Mouse (Mus musculus) thymus, postnatal 10 days (tissue): ENCODE measurements around the gene Tmem151b.

ENCODE experiments used
- DNase-seq, 2 experiments: peaks; one replicate each; pipeline ENCODE4 v3.0.0; 2021; ENCODE audit warnings: low spot score in 2 of 2

The Tmem151b gene

GRCm38 (mm10) chr17:45564531-45565084 is 15.1 kb upstream of the Tmem151b start:
- no peak for DNase-seq

- peak; percentile 83 to 90 for DNase-seq
Observed at GRCm38 (mm10) chr17:45563655-45564530, 14.4 kb upstream of the Tmem151b start, which contains the start of gene Slc35b2. TSS of gene Slc35b2 (plus strand) at chr17:45563874.

- DNase-seq, result no peak
Observed at GRCm38 (mm10) chr17:45563216-45563615, 13.7 kb upstream of the Tmem151b start.

GRCm38 (mm10) chr17:45559732-45560525 is 10.5 kb upstream of the Tmem151b start:
- no peak for DNase-seq

- peak in 1 of 2 experiments; percentile 38 for DNase-seq
Observed at GRCm38 (mm10) chr17:45557998-45558862, 8.8 kb upstream of the Tmem151b start.

GRCm38 (mm10) chr17:45557246-45557824 is 7.9 kb upstream of the Tmem151b start:
- peak in 1 of 2 experiments; percentile 45 for DNase-seq

GRCm38 (mm10) chr17:45556514-45557245 is 7.2 kb upstream of the Tmem151b start:
- no peak for DNase-seq

GRCm38 (mm10) chr17:45556107-45556489 is 6.6 kb upstream of the Tmem151b start:
- no peak for DNase-seq

- peak; percentile 95 to 98 for DNase-seq
Observed at GRCm38 (mm10) chr17:45555452-45556106, 6.1 kb upstream of the Tmem151b start, which contains the start of gene Nfkbie. TSS of gene Nfkbie (plus strand) at chr17:45555703.

GRCm38 (mm10) chr17:45554420-45554819 is 4.9 kb upstream of the Tmem151b start:
- DNase-seq, result no peak

GRCm38 (mm10) chr17:45553065-45553464 is 3.6 kb upstream of the Tmem151b start:
- no peak for DNase-seq

- DNase-seq, result peak; percentile 74 to 84
Observed at GRCm38 (mm10) chr17:45551816-45552451, 2.5 kb upstream of the Tmem151b start.

- no peak for DNase-seq
Observed at GRCm38 (mm10) chr17:45551249-45551796, 1.8 kb upstream of the Tmem151b start.

- DNase-seq, result no peak
Observed at GRCm38 (mm10) chr17:45550253-45550652, 776 bp upstream of the Tmem151b start.

GRCm38 (mm10) chr17:45548541-45549512 is 650 bp downstream of the Tmem151b start:
- peak; percentile 50 to 65 for DNase-seq

GRCm38 (mm10) chr17:45547461-45548190 is 1.9 kb downstream of the Tmem151b start:
- DNase-seq, result no peak

GRCm38 (mm10) chr17:45546941-45547340 is 2.5 kb downstream of the Tmem151b start:
- no peak for DNase-seq
